Mouse (Mus musculus) neural tube, embryonic 15.5 days (tissue): ENCODE data around the gene Nek3. TPM values are rescaled to one million over a fixed set of nuclear protein-coding genes. Genes with fewer than 3 reads are reported as not detected.
"Not testable (repeated sequence)": the region's sequence is repeated elsewhere in the genome, so short reads cannot be mapped to it uniquely, and the experiment has no call there.

ENCODE experiments used
- ATAC-seq: fragments of 200-750 bp; cut with Nextera tagmentation; 2 replicates; pipeline ENCODE4 v1.8.0; 2017; ENCODE audit warnings: mild to moderate bottlenecking, moderate TSS enrichment, moderate library complexity; ENCODE audit not compliant: low FRiP score
- H3K27ac ChIP-seq: fragments of 300-500 bp; sonication (generic); replicated peaks from 2 replicates; pipeline ENCODE4 v1.5.1; 2015; ENCODE audit warnings: mild to moderate bottlenecking, inconsistent platforms
- H3K27me3 ChIP-seq: fragments of 300-500 bp; sonication (generic); replicated peaks from 2 replicates; pipeline ENCODE4 v1.6.1; 2015; ENCODE audit warnings: inconsistent platforms
- H3K36me3 ChIP-seq: fragments of 300-500 bp; sonication (generic); 2 replicates; pipeline ENCODE4 v1.6.1; 2015; ENCODE audit warnings: inconsistent platforms
- H3K4me1 ChIP-seq: fragments of 300-500 bp; sonication (generic); 2 replicates; pipeline ENCODE4 v1.6.1; 2015; ENCODE audit warnings: inconsistent platforms
- H3K4me2 ChIP-seq: fragments of 300-500 bp; sonication (generic); 2 replicates; pipeline ENCODE4 v1.6.1; 2015; ENCODE audit warnings: inconsistent platforms, mild to moderate bottlenecking, moderate library complexity
- H3K4me3 ChIP-seq: fragments of 300-500 bp; sonication (generic); replicated peaks from 2 replicates; pipeline ENCODE4 v1.5.1; 2015; ENCODE audit warnings: mild to moderate bottlenecking, inconsistent platforms
- H3K9ac ChIP-seq: fragments of 300-500 bp; sonication (generic); replicated peaks from 2 replicates; pipeline ENCODE4 v1.6.1; 2015; ENCODE audit warnings: mild to moderate bottlenecking, inconsistent platforms
- H3K9me3 ChIP-seq: fragments of 300-500 bp; sonication (generic); replicated peaks from 2 replicates; pipeline ENCODE4 v1.6.1; 2016; ENCODE audit warnings: inconsistent platforms
- WGBS: fragments of 180-500 bp; shearing (Covaris S2); methylation state at CpG from one replicate; pipeline ENCODE4 v1.1.7; 2015; ENCODE audit warnings: mixed read lengths; 5-methylcytosine and 5-hydroxymethylcytosine counted together
- polyA plus RNA-seq: library from polyadenylated mRNA; unstranded; fragments of >200 nt; fragmentation: Nextera tagmentation; extraction: Ambion mirVana; gene quantifications from 2 replicates; pipeline ENCODE4 v1.2.1, GENCODE M21; 2015

Nek3 gene
- polyA plus RNA-seq, 1 experiment from 2014 or later: 8.0 TPM

DNA sequence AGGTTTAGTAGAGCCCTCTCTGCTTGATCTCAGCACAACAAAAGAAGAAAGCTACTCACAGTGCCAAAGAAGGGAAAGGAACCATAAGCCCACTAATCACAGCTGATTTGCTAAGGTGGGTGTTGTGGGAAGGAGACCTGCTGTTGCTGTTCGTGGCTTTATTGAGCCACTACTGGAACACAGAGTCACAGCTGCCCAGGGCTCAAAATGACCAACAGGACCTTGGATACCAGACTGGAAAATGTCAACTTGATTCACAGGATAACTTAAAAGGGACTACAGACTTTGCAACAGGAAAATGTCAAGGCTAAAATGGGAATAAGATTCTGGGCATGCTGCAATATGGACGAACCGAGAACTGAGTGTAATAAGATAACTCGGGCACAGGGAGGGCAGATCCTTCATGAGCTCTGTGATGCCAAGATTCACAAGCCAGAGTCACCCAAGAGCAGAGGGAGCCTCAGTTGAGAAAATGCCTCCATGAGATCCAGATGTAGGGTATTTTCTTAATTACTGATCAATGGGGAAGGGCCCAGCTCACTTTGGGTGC lies 24.3 kb downstream of the Nek3 start:
- WGBS: 92% methylated on average over 4 of the region's 4 CpGs
- H3K4me1 ChIP-seq: no peaks in the 10 kb centered on the region
- H3K9ac ChIP-seq: no peak overlapping the region
- no peak for ATAC-seq
- no peak overlapping the region for H3K4me3 ChIP-seq
- H3K36me3 ChIP-seq: peaks cover 12% of the 10 kb centered on the region; the same call in 1 of the 2 replicates
- no peak overlapping the region for H3K27ac ChIP-seq
- no peak overlapping the region for H3K4me2 ChIP-seq
- no peaks in the 10 kb centered on the region for H3K9me3 ChIP-seq
- H3K27me3 ChIP-seq: no peaks in the 10 kb centered on the region

DNA sequence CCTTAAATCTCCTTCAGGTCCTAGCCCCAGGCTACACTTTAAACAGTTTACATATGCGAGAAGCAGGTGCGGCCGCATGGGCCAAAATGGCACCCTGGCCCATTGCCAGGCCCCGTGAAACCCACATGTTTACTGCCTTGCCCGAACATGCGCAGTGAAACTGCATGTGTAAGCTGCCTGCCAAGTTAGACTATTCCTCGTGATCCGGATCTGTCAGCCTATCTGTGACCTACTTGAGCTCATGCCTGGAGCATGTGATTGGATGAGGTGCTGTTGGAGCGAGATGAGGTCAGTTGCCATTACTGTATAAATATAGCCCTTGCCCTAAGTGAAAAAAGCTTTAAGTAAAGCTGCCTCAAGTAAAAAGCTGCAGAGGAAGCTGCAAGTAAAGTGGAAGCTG lies 29.8 kb downstream of the Nek3 start:
- WGBS: 65% methylated on average over 9 of the region's 9 CpGs
- H3K36me3 ChIP-seq, H3K27ac ChIP-seq, H3K9me3 ChIP-seq, H3K4me2 ChIP-seq, ATAC-seq, H3K4me3 ChIP-seq, H3K4me1 ChIP-seq, H3K27me3 ChIP-seq, H3K9ac ChIP-seq: not testable (repeated sequence)

DNA sequence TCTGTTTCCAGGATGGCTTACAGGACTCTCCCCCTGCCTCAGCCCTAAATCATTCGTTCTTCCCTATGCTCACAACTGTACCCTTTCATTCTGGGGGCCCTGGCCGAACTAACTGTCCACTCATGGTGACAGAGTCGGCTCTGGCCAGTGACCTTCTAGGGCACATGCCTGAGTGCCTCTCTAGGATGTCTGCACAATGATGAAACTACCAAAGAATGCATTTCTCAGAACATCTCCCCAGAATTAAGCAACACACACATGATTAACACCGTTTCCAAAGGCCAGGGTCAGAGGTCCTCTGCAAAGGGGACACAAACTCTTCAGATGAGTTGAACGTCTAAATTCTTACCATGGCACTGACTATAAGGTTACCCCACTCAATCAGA lies 31.5 kb downstream of the Nek3 start:
- H3K36me3 ChIP-seq: peaks cover 5% of the 10 kb centered on the region
- H3K4me3 ChIP-seq: no peak overlapping the region
- H3K27ac ChIP-seq: no peak overlapping the region
- 89% methylated on average over 5 of the region's 5 CpGs for WGBS
- no peaks in the 10 kb centered on the region for H3K27me3 ChIP-seq
- ATAC-seq: no peak
- no peaks in the 10 kb centered on the region for H3K4me1 ChIP-seq
- H3K4me2 ChIP-seq: no peak overlapping the region
- H3K9ac ChIP-seq: no peak overlapping the region
- no peaks in the 10 kb centered on the region for H3K9me3 ChIP-seq

DNA sequence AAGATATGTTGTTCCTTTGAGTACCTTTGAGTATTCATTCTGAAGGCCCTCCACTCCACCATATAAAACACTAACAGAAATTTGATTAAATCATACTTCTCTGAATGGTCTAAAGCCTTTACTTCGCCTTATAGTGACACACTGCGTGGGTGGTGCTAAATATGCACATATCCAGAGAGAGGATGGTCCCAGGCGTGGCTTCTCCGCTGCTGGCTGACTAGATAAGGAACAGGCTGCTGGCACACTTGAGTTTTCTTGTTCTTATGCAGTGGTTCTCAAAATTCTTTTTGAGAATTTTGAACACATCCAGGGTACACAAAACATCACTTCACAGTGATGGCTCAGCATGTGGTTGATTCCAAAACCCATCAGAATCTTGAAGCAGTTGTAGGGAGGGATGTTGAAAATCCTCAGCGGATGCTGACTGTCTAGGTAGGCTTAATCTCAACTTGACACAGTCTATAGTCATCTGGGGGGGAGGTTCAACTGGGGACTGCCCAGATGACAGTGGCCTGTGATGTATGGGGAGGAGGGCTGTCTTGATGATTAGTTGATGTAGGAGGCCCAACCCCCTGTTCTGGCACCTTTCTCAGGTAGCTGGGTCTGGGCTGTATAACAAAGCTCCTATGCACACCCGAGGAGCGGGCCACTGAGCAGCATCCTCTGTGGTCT lies 32.0 kb downstream of the Nek3 start:
- no peak overlapping the region for H3K4me2 ChIP-seq
- H3K27me3 ChIP-seq: no peaks in the 10 kb centered on the region
- no peak for ATAC-seq
- H3K27ac ChIP-seq: no peak overlapping the region
- H3K4me3 ChIP-seq: no peak overlapping the region
- H3K9me3 ChIP-seq: no peaks in the 10 kb centered on the region
- 95% methylated on average over 7 of the region's 7 CpGs for WGBS
- no peaks in the 10 kb centered on the region for H3K4me1 ChIP-seq
- peaks cover 7% of the 10 kb centered on the region for H3K36me3 ChIP-seq
- no peak overlapping the region for H3K9ac ChIP-seq

DNA sequence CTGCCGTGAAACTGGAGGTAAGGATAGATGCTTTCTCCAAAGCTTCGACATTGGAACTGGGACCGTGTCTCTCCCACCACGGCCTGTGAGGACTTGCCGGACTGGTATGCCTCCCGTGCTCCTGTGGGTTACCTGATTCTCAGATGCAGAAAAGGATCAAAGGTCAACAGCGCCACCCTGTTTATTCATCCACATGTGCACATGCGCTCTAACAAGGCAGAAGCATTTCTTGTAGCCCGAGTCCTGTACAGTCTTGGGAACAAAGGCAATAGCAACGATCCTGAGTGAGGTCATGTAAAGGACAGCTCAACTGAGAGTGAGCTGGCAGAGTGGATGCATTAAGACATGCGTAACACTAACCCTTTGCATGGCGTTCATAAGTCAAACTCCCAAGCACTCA lies 34.2 kb downstream of the Nek3 start:
- no peaks in the 10 kb centered on the region for H3K27me3 ChIP-seq
- WGBS: 87% methylated on average over 12 of the region's 12 CpGs
- peaks cover 13% of the 10 kb centered on the region for H3K36me3 ChIP-seq
- no peaks in the 10 kb centered on the region for H3K9me3 ChIP-seq
- H3K4me2 ChIP-seq: no peak overlapping the region
- ATAC-seq: no peak
- no peak overlapping the region for H3K4me3 ChIP-seq
- H3K9ac ChIP-seq: no peak overlapping the region
- no peaks in the 10 kb centered on the region for H3K4me1 ChIP-seq
- H3K27ac ChIP-seq: no peak overlapping the region

DNA sequence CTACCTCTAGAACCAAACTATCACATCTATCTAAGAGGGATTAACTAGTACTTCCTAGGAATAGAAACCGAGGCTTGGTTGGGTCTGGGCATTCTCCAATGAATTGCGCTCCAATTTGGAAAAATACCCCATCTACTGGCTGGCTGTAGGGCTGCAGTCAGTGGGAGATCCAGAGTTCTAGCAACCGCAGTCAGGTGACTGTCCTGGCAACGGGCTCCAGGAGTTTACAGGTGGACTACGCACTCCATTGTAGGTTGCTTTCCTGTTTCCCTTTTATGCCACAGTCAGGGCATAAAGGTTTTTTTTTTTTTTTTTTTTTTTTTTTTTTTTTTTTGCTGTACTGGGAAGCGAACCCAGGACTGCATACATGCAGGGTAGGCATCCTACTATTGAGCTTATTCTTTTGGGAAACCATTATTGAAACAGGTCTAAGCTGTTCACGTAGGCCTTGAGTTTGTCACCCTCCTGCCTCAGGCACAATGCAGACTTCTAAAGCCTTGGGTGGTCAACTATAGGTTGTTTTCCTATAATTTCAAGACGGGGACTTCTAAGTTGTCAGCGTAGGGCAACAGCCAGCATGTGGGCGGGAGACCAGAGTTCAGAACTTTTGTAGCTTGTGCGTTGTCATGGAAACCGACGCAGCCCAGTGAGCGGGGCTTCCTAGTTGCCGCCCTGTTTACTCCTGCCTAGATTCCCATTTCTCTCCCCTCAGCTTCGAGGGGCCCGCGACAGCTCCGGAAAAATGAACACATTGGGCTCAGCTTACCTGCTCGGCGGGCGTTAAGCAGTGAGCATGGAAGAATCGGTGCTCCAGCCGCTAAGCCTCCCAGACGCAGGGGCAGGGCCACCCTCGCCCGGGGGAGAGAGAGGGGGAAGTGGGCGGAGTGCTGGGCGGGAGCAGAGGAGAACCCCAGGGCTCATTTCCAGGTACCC lies 41.7 kb downstream of the Nek3 start, which contains the start of gene Nek5:
Nek5 (minus strand) TSS at position 834 of the 933 bp plus-strand sequence.
- Histone ChIP-seq H3K4me2 (peak within 1 kb of the TSS; percentile 74), H3K27me3 (0 out of 2 replicates have a peak, but pooled peaks cover 7% of the 10 kb centered on the region), H3K4me3 (peak within 1 kb of the TSS; percentile 41), H3K9me3 (no peaks in the 10 kb centered on the region), H3K9ac (peak within 1 kb of the TSS; percentile 32; the same call in 1 of the 2 replicates), H3K27ac (no peak within 1 kb of the TSS), H3K36me3 (peaks cover 8% of the 10 kb centered on the region), H3K4me1 (peaks cover 8% of the 10 kb centered on the region)
- 2% methylated on average over 29 of the region's 29 CpGs for WGBS
- peak; percentile 84 for ATAC-seq

DNA sequence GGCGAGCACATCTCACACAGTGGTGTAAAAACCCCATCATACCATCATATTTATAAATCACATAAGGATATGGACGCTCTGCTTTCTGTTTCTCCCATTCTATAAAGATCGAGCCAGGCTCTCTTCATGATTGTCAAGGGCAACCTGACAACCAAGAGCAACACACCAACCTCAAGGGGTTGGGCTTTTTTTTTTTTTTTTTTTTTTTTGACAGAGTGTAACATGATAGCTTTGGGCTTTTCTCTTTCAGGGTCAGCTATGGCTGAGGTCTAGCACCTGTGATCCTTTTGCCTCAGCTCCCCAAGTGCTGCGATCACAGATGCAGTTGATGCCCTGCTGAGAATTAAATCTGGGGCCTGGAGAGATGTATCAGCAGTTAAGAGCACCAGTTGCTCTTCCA lies 59.2 kb downstream of the Nek3 start:
- Histone ChIP-seq H3K9me3 (no peaks in the 10 kb centered on the region), H3K27me3 (no peaks in the 10 kb centered on the region), H3K9ac (no peak overlapping the region), H3K36me3 (no peaks in the 10 kb centered on the region), H3K27ac (no peak overlapping the region), H3K4me1 (no peaks in the 10 kb centered on the region), H3K4me3 (no peak overlapping the region), H3K4me2 (no peak overlapping the region)
- WGBS: 85% methylated on average over 4 of the region's 4 CpGs
- ATAC-seq: no peak

DNA sequence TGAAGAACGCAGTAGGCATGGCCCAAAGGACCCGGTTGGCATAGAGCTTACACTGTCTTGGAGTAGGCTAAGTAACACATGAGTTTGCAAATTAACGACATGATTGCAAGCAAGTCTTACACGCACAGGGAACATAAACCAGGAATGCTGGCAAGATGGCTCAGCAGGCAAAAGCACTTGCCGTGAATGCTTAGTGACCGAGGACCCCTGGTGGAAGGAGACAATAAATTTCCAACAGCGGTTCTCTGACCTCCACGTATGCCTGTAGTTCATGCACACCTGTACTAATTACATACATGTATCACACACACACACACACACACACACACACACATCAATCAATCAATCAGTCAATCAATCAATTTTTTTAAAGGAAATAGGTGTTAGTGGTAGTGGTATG lies 74.7 kb downstream of the Nek3 start:
- Histone ChIP-seq H3K9ac (no peak overlapping the region), H3K4me3 (no peak overlapping the region), H3K9me3 (no peaks in the 10 kb centered on the region), H3K27me3 (no peaks in the 10 kb centered on the region), H3K36me3 (no peaks in the 10 kb centered on the region), H3K4me2 (no peak overlapping the region), H3K27ac (no peak overlapping the region), H3K4me1 (no peaks in the 10 kb centered on the region)
- WGBS: 35% methylated on average over 8 of the region's 8 CpGs
- ATAC-seq: no peak

DNA sequence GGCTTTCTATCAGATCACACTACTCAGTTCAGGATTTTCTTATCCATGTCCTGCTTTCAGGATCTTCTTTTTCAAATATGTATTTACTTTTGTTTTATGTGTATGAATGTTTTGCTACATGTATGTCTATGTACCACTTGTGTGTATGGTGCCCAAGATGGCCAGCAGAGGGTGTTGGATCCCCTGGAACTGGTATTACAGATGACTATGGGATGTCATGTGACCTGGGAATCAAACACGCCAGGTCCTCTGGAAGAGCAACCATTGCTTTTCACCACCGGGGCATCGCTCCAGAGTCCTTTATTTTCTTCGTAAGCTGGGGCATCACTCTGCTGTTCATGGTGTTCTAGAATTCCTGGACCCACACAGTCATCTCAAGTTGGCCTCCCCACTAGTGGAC lies 77.0 kb downstream of the Nek3 start:
- WGBS: 96% methylated on average over 4 of the region's 4 CpGs
- no peaks in the 10 kb centered on the region for H3K4me1 ChIP-seq
- H3K4me3 ChIP-seq: no peak overlapping the region
- no peaks in the 10 kb centered on the region for H3K27me3 ChIP-seq
- H3K4me2 ChIP-seq: no peak overlapping the region
- no peak overlapping the region for H3K27ac ChIP-seq
- H3K9ac ChIP-seq: no peak overlapping the region
- H3K9me3 ChIP-seq: no peaks in the 10 kb centered on the region
- no peak for ATAC-seq
- H3K36me3 ChIP-seq: no peaks in the 10 kb centered on the region

DNA sequence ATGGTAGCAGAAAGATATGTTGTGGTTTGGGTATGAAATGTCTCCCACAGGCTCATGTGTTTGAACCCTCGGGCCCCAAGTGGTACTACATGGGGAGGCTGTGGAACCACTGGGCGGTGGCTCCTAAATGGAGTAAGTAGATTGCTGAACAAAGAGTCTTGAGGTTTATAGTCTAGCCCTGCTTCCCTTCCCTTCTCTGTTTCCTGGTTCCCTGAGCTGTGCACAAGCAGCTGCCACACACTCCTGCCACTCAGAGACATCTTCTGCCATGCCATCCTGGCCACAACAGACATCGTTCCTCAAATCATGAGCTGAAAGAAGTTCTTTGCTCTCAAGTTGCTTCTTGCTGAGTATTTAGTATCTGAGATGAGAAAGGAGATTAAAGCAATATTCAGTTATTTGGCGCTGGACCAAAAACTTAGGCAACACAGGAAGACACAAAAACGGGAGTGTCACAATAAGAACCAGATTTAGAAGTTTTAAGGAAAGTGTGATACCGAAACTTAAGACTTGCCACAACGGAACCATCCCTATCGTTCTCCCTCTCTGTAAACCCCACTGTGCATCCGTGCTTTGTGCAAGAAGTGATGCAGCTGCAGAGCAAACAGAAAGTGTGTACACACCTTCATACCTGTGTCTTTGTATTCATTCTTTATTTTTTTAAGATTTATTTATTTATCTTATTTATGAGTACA lies 86.8 kb downstream of the Nek3 start:
- no peak overlapping the region for H3K4me2 ChIP-seq
- no peak overlapping the region for H3K4me3 ChIP-seq
- H3K9ac ChIP-seq: no peak overlapping the region
- H3K27me3 ChIP-seq: no peaks in the 10 kb centered on the region
- H3K9me3 ChIP-seq: no peaks in the 10 kb centered on the region
- ATAC-seq: no peak
- no peaks in the 10 kb centered on the region for H3K4me1 ChIP-seq
- no peaks in the 10 kb centered on the region for H3K36me3 ChIP-seq
- WGBS: 90% methylated on average over 9 of the region's 9 CpGs
- no peak overlapping the region for H3K27ac ChIP-seq
